Mouse (Mus musculus): ENCODE measurements around the gene Tmbim1.
"Not testable (repeated sequence)": the region's sequence is repeated elsewhere in the genome, so short reads cannot be mapped to it uniquely, and the experiment has no call there.

Gene Tmbim1

GRCm38 (mm10) chr1:74295456-74296171, 9.8 kb downstream of the Tmbim1 start:
- in situ Hi-C loops (cut with MseI, MboI): no loop called here

- in situ Hi-C loops (cut with MseI, MboI): no loop called here
These were observed 10.5 kb downstream of the Tmbim1 start for GRCm38 (mm10) chr1:74294733-74295455.

GRCm38 (mm10) chr1:74294090-74294643, 11.3 kb downstream of the Tmbim1 start:
- in situ Hi-C loops (cut with MseI, MboI): no loop called here

- in situ Hi-C loops (cut with MseI, MboI): no loop called here
These were observed 12.0 kb downstream of the Tmbim1 start for GRCm38 (mm10) chr1:74293306-74293960.

- in situ Hi-C loops (cut with MseI, MboI): no loop called here
These were observed 12.9 kb downstream of the Tmbim1 start for GRCm38 (mm10) chr1:74292331-74293020.

- in situ Hi-C loops (cut with MseI, MboI): no loop called here
These were observed 15.3 kb downstream of the Tmbim1 start for GRCm38 (mm10) chr1:74290141-74290540.

GRCm38 (mm10) chr1:74289740-74290139, 15.7 kb downstream of the Tmbim1 start:
- in situ Hi-C loops (cut with MseI, MboI): no loop called here

- in situ Hi-C loops (cut with MseI, MboI): no loop called here
These were observed 16.2 kb downstream of the Tmbim1 start for GRCm38 (mm10) chr1:74289248-74289647.

GRCm38 (mm10) chr1:74288327-74288726, 17.1 kb downstream of the Tmbim1 start:
- in situ Hi-C loops (cut with MseI, MboI): no loop called here

- in situ Hi-C loops (cut with MseI, MboI): not testable (repeated sequence)
These were observed 18.4 kb downstream of the Tmbim1 start for GRCm38 (mm10) chr1:74286869-74287607.

GRCm38 (mm10) chr1:74285212-74286010, 20.0 kb downstream of the Tmbim1 start:
- in situ Hi-C loops (cut with MseI, MboI): no loop called here

- in situ Hi-C loops (cut with MseI, MboI): no loop called here
These were observed 20.8 kb downstream of the Tmbim1 start, which contains the start of the genes Aamp and Pnkd for GRCm38 (mm10) chr1:74284543-74285160. Aamp (minus strand) TSS chr1:74284738. Pnkd (plus strand) TSS chr1:74284930.

- in situ Hi-C loops (cut with MseI, MboI): no loop called here
These were observed 21.5 kb downstream of the Tmbim1 start for GRCm38 (mm10) chr1:74283686-74284463.

GRCm38 (mm10) chr1:74282896-74283625, 22.4 kb downstream of the Tmbim1 start:
- in situ Hi-C loops (cut with MseI, MboI): no loop called here

- in situ Hi-C loops (cut with MseI, MboI): no loop called here
These were observed 23.5 kb downstream of the Tmbim1 start for GRCm38 (mm10) chr1:74281886-74282285.

GRCm38 (mm10) chr1:74281372-74281771, 24.1 kb downstream of the Tmbim1 start:
- in situ Hi-C loops (cut with MseI, MboI): no loop called here

- in situ Hi-C loops (cut with MseI, MboI): no loop called here
These were observed 24.7 kb downstream of the Tmbim1 start for GRCm38 (mm10) chr1:74280591-74281325.
